Mouse (Mus musculus): Measurements from ENCODE around the gene Spem1.

DNA sequence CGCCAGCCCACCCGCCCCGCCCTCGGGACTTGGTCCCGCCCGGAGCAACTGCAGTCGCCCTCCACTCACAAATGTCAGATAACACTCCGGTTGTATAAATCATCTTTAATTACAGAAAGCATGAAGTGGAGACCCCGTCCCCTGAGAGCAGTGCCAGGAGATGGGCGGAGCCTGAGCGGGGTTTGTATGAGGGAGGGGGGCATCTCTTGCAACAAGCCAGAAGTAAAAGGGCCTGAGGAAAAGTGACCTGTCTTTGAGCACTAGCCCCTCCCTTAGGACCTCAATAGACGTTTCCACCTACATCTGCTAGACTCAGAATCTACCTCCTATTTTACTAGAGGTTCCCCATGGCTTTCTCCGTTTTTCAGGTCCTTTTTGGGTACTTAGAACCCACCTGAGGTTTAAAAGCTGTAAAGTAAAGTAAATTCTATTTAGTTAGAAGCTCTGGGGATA lies 26.0 kb downstream of the Spem1 start:
- TF ChIP-seq CTCF (IDR thresholded peaks at IDR 0.05; ENCODE audit: insufficient read depth, low read length), result no peak
- no peak for TF ChIP-seq POLR2A (IDR thresholded peaks at IDR 0.05; ENCODE audit: borderline replicate concordance, extremely low read depth, low read depth, low read length)
